Mouse (Mus musculus): ENCODE measurements around the gene Nucb2.

DNA sequence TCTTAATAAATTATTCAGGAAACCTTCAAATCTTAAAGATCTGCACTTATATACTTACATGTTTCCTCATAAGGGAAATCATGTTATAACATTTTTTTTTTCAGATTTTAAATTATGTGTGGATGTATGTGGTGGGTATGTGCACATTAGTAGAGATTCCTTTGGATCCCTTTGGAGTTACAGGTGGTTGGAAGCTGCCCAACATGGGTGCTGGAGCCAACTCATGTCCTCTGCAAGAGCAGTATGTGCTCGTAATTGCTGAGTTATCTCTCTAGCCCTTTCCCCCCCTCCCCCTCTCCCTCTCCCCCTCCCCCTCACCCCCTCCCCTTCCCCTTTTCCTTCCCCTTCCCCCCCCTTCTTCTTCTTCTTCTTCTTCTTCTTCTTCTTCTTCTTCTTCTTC lies 21.1 kb upstream of the Nucb2 start:
- TF ChIP-seq MAFK (IDR thresholded peaks at IDR 0.05; ENCODE audit: insufficient read depth, low read depth, low read length), result no peak
- no peak for TF ChIP-seq ZNF384 (IDR thresholded peaks at IDR 0.05; ENCODE audit: low read depth, low read length)
- no peak for TF ChIP-seq HCFC1 (IDR thresholded peaks at IDR 0.05; ENCODE audit: borderline replicate concordance, insufficient read depth, low read length)
- no peak for TF ChIP-seq CHD2 (IDR thresholded peaks at IDR 0.05; ENCODE audit: low read depth, low read length)

All from ES-E14 (cell line).